Mouse (Mus musculus): ENCODE measurements around the gene Rexo5. TPM values are rescaled to one million over a fixed set of nuclear protein-coding genes. Genes with fewer than 3 reads are reported as not detected.
A peak's percentile ranks its signal among the peaks of the same experiment; 100 is the strongest.

Gene Rexo5
- 5.3 and 5.6 TPM in 2 replicates for polyA plus RNA-seq (2012; rRNA removed)

- no peak for DNase-seq (ENCODE audit: low read depth)
Measured at GRCm38 (mm10) chr7:119793586-119794250, at the start of gene Rexo5, which contains the start of gene Eri2. Gene Rexo5 (plus strand): TSS chr7:119794006. Gene Eri2 (minus strand): TSS chr7:119794058.

- no peak for DNase-seq (ENCODE audit: low read depth)
Measured at GRCm38 (mm10) chr7:119744321-119744720, 49.5 kb upstream of the Rexo5 start.

- no peak for DNase-seq (ENCODE audit: low read depth)
Measured at GRCm38 (mm10) chr7:119745869-119746268, 47.9 kb upstream of the Rexo5 start.

GRCm38 (mm10) chr7:119748761-119749160 lies 45.0 kb upstream of the Rexo5 start:
- no peak for DNase-seq (ENCODE audit: low read depth)

GRCm38 (mm10) chr7:119749942-119750341 lies 43.9 kb upstream of the Rexo5 start:
- DNase-seq (ENCODE audit: low read depth): no peak

- DNase-seq (ENCODE audit: low read depth): peak; percentile 51
Measured at GRCm38 (mm10) chr7:119753696-119754095, 40.1 kb upstream of the Rexo5 start.

GRCm38 (mm10) chr7:119760527-119760951 lies 33.3 kb upstream of the Rexo5 start, which contains the start of gene Acsm3:
Gene Acsm3 (plus strand): TSS chr7:119760923.
- no peak for DNase-seq (ENCODE audit: low read depth)

- DNase-seq (ENCODE audit: low read depth): no peak
Measured at GRCm38 (mm10) chr7:119762166-119762697, 31.6 kb upstream of the Rexo5 start.

- DNase-seq (ENCODE audit: low read depth): no peak
Measured at GRCm38 (mm10) chr7:119764377-119764776, 29.4 kb upstream of the Rexo5 start.

GRCm38 (mm10) chr7:119766996-119767395 lies 26.8 kb upstream of the Rexo5 start:
- no peak for DNase-seq (ENCODE audit: low read depth)

GRCm38 (mm10) chr7:119769895-119770294 lies 23.9 kb upstream of the Rexo5 start:
- DNase-seq (ENCODE audit: low read depth): no peak

- DNase-seq (ENCODE audit: low read depth): peak; percentile 90
Measured at GRCm38 (mm10) chr7:119783453-119783852, 10.4 kb upstream of the Rexo5 start.

GRCm38 (mm10) chr7:119784908-119785307 lies 8.9 kb upstream of the Rexo5 start:
- no peak for DNase-seq (ENCODE audit: low read depth)

GRCm38 (mm10) chr7:119789024-119789423 lies 4.8 kb upstream of the Rexo5 start:
- DNase-seq (ENCODE audit: low read depth): no peak

GRCm38 (mm10) chr7:119794251-119794638 lies 439 bp downstream of the Rexo5 start:
- no peak for DNase-seq (ENCODE audit: low read depth)

- DNase-seq (ENCODE audit: low read depth): no peak
Measured at GRCm38 (mm10) chr7:119795311-119795710, 1.5 kb downstream of the Rexo5 start.

- DNase-seq (ENCODE audit: low read depth): no peak
Measured at GRCm38 (mm10) chr7:119800488-119800887, 6.7 kb downstream of the Rexo5 start.

- no peak for DNase-seq (ENCODE audit: low read depth)
Measured at GRCm38 (mm10) chr7:119800991-119801390, 7.2 kb downstream of the Rexo5 start.

- DNase-seq (ENCODE audit: low read depth): no peak
Measured at GRCm38 (mm10) chr7:119807396-119807795, 13.6 kb downstream of the Rexo5 start.

GRCm38 (mm10) chr7:119808723-119809122 lies 14.9 kb downstream of the Rexo5 start:
- DNase-seq (ENCODE audit: low read depth): no peak

- DNase-seq (ENCODE audit: low read depth): no peak
Measured at GRCm38 (mm10) chr7:119835371-119835770, 41.6 kb downstream of the Rexo5 start.

- DNase-seq (ENCODE audit: low read depth): no peak
Measured at GRCm38 (mm10) chr7:119835996-119836777, 42.4 kb downstream of the Rexo5 start.

Data from gonadal fat pad, adult 2 months (tissue).